Mouse (Mus musculus): ENCODE measurements around the gene Bphl. TPM values are rescaled to one million over a fixed set of nuclear protein-coding genes. Genes with fewer than 3 reads are reported as not detected.

Bphl gene
- polyA plus RNA-seq, 1 experiment from 2014 or later = 60.4 TPM

GRCm38 (mm10) chr13:34116508-34116907 is 79.1 kb downstream of the Bphl start:
- H3K4me2 ChIP-seq (replicated peaks) = no peak overlapping the region
- H3K36me3 ChIP-seq = no peaks in the 10 kb centered on the region
- H3K27ac ChIP-seq = no peak overlapping the region
- no peak overlapping the region for H3K9ac ChIP-seq
- no peaks in the 10 kb centered on the region for H3K9me3 ChIP-seq
- no peaks in the 10 kb centered on the region for H3K27me3 ChIP-seq (replicated peaks)
- WGBS = 74% methylated on average over 6 of the region's 6 CpGs
- no peak for ATAC-seq
- H3K4me1 ChIP-seq (replicated peaks) = no peaks in the 10 kb centered on the region
- no peak overlapping the region for H3K4me3 ChIP-seq (replicated peaks)

GRCm38 (mm10) chr13:34118816-34119215 is 81.4 kb downstream of the Bphl start:
- Histone ChIP-seq H3K4me1 (replicated peaks) (no peaks in the 10 kb centered on the region), H3K36me3 (no peaks in the 10 kb centered on the region), H3K27ac (no peak overlapping the region), H3K27me3 (replicated peaks) (no peaks in the 10 kb centered on the region), H3K4me3 (replicated peaks) (no peak overlapping the region), H3K9ac (no peak overlapping the region), H3K9me3 (no peaks in the 10 kb centered on the region), H3K4me2 (replicated peaks) (no peak overlapping the region)
- no peak for ATAC-seq
- WGBS = 72% methylated on average over 4 of the region's 4 CpGs

- Histone ChIP-seq H3K4me3 (replicated peaks) (no peak overlapping the region), H3K9ac (no peak overlapping the region), H3K27me3 (replicated peaks) (no peaks in the 10 kb centered on the region), H3K4me1 (replicated peaks) (no peaks in the 10 kb centered on the region), H3K4me2 (replicated peaks) (no peak overlapping the region), H3K27ac (no peak overlapping the region), H3K36me3 (no peaks in the 10 kb centered on the region), H3K9me3 (no peaks in the 10 kb centered on the region)
- no peak for ATAC-seq
- WGBS = 32% methylated on average over 4 of the region's 4 CpGs
These were observed 82.0 kb downstream of the Bphl start for GRCm38 (mm10) chr13:34119406-34119805.

GRCm38 (mm10) chr13:34120536-34120935 is 83.1 kb downstream of the Bphl start:
- no peaks in the 10 kb centered on the region for H3K27me3 ChIP-seq (replicated peaks)
- H3K36me3 ChIP-seq = no peaks in the 10 kb centered on the region
- no peak overlapping the region for H3K4me2 ChIP-seq (replicated peaks)
- 66% methylated on average over 2 of the region's 2 CpGs for WGBS
- H3K9ac ChIP-seq = no peak overlapping the region
- H3K4me3 ChIP-seq (replicated peaks) = no peak overlapping the region
- no peaks in the 10 kb centered on the region for H3K4me1 ChIP-seq (replicated peaks)
- peak; percentile 76 for ATAC-seq
- no peak overlapping the region for H3K27ac ChIP-seq
- H3K9me3 ChIP-seq = no peaks in the 10 kb centered on the region

Other genes starting within 250 kb of the Bphl start
- gene Serpinb6e, start 194.2 kb upstream of the Bphl start, polyA plus RNA-seq (2015; fragmentation: Nextera tagmentation; extraction: Ambion mirVana) = not detected in 2 replicates
- gene Serpinb6c, start 131.9 kb upstream of the Bphl start, polyA plus RNA-seq (2015; fragmentation: Nextera tagmentation; extraction: Ambion mirVana) = not detected in 2 replicates
- 40.5 and 43.3 TPM in 2 replicates for gene Nqo2, start 72.9 kb upstream of the Bphl start, polyA plus RNA-seq (2015; fragmentation: Nextera tagmentation; extraction: Ambion mirVana)
- 20.4 and 20.8 TPM in 2 replicates for gene Ripk1, start 35.2 kb upstream of the Bphl start, polyA plus RNA-seq (2015; fragmentation: Nextera tagmentation; extraction: Ambion mirVana)
- gene Serpinb6a, start 34.8 kb upstream of the Bphl start, polyA plus RNA-seq (2015; fragmentation: Nextera tagmentation; extraction: Ambion mirVana) = 120 and 124 TPM in 2 replicates
- gene Tubb2a, start 40.4 kb downstream of the Bphl start, polyA plus RNA-seq (2015; fragmentation: Nextera tagmentation; extraction: Ambion mirVana) = 170 TPM in 2 replicates
- gene Tubb2b, start 92.9 kb downstream of the Bphl start, polyA plus RNA-seq (2015; fragmentation: Nextera tagmentation; extraction: Ambion mirVana) = 33.5 and 34.2 TPM in 2 replicates
- gene Psmg4, start 125.4 kb downstream of the Bphl start, polyA plus RNA-seq (2015; fragmentation: Nextera tagmentation; extraction: Ambion mirVana) = 71.3 and 88.2 TPM in 2 replicates

Measured in intestine, embryonic 15.5 days (tissue).